Mouse (Mus musculus) inflammation-experienced regulatory T-cells, adult 6 months (primary cell): ENCODE measurements around the gene Dcx. TPM values are rescaled to one million over a fixed set of nuclear protein-coding genes. Genes with fewer than 3 reads are reported as not detected.

Source experiments
- ATAC-seq: one replicate; pipeline ENCODE4 v1.8.0; 2017
- polyA plus RNA-seq, 3 experiments: library from polyadenylated mRNA; unstranded; fragments of 100-300 nt; shearing (Covaris generic); gene quantifications; one replicate each; pipeline ENCODE4 v1.2.1; 2017

Gene Dcx
- polyA plus RNA-seq, result not detected

DNA sequence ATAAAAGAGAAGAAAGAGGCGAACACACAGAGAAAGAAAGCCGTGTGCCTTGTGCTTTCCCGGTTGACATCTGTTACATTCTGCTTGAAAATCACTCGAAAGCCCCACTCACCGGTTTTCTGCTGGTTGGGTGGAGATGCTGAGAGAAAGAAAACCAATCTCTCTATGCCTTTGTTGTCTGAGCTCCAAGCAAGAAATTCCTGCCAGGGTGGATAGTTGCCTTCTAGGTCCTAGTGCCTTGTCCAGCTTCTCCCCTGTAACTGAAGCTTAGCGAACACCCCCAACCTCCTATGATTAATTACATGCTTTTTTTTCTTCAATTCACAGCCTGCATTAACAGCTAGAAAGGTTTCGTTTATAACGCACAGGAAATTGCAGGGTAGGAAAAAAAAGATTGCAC, at the start of gene Dcx:
Gene Dcx, minus strand, starts transcription at position 354 of the 400 bp plus-strand sequence.
- no peak for ATAC-seq

DNA sequence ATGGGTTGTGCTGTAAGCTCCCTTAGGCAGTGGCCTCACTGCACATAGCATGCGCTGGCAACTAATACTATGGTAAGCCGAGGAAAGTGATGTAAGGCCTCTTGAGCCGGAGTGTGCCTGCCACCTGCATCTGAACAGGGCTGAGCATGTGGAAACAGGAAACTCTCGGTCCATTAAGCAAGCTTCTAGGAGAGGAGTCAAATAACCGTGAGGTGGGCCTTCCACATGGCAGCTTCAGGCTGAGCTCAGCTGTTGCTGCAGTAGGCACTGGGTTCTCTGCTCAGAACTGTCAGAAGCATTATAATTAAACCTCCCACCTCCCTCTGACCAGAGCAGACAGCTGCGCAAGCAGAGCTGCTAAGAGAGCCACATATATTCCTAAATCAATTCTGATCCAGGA, 33.1 kb upstream of the Dcx start:
- ATAC-seq, result no peak

DNA sequence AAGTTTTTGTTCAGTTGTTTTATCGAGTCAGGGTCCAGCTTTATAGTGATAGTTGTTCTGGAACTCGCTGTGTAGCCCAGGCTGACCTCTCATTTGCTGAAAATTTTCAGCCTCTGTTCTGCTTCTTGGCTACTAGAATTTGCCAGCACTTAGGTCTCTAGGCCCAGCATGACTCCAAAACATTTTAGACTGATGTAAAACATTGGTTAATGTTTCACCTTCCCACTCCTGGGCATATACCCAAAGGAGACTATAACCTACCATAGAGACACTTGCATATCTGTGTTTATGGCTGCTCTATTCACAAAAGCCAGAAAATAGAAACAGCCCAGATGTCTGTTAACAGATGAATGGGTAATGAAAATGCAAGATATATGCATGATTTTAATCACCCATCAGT, 560 bp upstream of the Dcx start:
- no peak for ATAC-seq

DNA sequence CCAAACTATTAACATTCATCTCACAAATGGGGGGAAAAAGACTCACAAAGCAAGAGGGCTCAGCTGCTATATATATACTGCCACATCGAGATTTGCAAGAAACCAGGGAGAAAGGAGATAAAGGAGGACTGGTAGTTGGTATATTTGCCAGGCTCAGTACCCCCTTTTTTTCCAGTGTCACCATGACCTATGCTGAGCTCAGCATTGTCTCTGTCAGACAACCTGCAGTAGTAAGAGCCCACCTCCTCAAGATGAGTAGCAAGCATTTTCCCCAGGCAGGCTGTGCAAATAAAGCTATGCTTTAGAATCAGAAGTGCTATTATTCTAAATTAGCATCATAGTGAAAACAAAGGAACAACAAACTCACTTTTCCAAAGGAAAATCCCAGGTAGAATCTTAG, 581 bp downstream of the Dcx start:
- ATAC-seq, result no peak

DNA sequence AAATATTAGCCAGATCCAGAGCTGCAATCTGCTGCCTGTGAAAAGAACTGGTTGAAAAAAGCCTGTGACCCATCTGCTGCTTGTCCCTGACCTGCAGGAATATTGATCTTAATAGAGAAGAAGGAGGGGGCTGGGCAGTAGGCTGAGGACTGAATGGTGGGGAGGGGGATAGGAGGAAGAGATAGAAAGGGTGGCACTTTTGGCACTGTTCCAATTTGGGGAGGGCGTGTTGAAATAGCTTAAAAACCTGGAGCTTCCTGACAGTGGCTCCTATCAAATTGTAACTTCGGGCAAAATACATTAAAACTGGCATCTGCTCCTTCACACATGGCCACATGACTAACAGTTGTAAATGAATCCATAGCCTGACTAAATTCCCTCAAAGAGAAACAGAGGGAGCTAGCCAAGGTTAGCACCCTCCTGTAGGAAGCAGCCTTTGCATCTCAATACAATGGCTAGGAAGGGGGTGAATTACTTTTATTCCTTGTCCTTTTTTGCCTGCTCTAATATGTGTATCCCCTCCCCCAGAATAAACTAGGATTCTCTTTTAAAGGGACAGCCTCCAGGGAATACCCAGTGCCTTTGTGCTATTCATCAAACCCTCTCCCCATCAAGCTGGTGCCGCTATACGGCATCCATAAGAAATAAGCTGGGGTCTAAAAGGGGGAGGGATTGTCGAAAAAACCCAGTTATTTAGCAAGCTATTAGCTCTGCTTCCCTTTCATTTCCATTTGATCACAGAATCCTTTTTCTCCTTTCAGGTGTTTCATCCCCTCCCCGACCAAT, 1.5 kb downstream of the Dcx start:
- no peak for ATAC-seq

DNA sequence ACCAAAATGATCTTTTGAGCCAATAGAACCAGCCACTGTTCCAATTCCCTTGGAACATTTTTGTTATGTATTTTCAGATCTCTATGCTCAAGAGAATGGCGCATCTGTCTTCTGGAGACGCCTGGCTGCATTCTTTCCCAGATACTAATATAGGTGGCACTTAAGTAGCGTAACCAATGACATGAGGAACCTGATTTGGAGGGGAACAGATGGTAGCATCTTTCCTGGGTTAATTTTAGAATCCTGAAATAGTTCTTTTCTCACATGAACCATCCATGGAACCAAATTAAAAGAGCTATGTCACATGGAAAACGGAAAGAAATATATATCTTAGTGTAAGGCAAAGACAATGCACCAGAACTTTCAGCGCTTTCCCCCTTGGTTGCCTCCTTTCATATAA, 11.0 kb downstream of the Dcx start:
- ATAC-seq, result no peak

DNA sequence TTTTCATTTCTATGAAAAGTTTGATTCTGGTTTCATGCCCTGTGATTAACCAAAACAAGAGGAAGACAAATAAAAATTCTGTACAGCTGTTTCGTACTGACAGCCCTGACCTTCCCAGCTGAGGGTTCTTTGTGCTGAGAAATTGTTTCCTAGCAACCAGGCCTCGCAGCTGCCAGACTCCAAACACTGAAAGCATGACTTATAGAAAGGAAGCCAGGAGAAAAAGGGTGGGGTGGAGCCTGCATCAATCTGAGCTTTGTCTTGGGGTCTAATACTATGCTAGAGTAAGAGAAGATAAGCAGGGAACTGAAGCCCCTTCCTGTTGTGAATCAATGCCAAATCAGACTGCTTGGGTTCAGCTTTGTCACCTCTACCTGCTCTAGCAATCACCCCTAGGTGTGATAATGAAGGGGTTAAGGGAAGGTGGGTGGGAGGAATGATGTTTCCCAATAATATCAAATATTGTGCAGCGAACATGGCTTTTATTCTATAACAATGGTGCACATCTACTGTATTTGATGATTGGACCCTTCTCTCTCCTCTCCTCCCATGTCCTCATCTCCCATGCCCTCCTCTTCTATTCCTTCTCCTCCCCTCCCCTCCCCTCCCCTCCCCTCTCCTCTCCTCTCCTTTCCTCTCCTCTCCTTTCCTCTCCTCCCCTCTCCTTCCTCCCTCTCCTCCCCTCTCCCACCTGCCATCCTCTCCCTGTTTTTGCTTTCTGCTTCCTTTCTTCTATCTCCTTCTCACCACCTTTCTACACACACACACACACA, 26.2 kb downstream of the Dcx start:
- no peak for ATAC-seq

DNA sequence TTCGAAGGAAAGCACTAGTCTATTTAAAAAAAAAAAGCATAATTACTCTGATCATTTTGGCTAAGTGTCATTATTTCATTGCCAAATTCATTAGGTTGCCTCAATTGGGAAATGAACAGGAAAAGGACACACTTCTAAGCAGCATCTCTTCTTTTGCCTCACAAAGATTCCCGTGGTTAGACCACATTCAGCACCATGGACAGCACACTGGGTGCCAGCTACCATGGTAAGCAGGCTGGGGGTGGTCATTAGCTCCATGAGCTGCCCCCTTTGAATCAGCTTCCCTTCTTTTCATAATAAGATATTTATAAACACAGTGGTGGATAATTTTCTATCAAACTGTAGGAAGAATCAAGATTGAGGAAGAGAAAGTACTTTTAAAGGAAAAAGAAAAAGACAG, 28.4 kb downstream of the Dcx start:
- ATAC-seq, result no peak

DNA sequence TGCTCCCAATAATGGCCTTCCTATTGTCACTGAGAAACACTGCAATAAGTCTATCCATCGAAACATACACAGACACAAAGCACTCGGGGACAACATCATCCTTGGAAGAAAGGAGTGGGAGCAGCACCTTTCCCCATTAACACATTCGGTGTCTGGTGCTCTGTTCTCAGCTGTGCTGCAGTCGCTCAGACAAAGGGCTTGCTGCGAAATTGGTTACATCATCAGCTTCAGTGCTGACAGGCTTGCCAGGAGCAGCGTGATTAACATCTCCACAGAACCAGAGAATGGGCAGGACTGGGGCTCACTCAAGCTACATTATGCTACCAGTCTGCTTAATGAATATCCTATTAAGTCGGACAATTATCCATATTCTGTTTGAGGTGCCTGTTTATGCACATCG, 30.8 kb downstream of the Dcx start:
- ATAC-seq, result no peak

DNA sequence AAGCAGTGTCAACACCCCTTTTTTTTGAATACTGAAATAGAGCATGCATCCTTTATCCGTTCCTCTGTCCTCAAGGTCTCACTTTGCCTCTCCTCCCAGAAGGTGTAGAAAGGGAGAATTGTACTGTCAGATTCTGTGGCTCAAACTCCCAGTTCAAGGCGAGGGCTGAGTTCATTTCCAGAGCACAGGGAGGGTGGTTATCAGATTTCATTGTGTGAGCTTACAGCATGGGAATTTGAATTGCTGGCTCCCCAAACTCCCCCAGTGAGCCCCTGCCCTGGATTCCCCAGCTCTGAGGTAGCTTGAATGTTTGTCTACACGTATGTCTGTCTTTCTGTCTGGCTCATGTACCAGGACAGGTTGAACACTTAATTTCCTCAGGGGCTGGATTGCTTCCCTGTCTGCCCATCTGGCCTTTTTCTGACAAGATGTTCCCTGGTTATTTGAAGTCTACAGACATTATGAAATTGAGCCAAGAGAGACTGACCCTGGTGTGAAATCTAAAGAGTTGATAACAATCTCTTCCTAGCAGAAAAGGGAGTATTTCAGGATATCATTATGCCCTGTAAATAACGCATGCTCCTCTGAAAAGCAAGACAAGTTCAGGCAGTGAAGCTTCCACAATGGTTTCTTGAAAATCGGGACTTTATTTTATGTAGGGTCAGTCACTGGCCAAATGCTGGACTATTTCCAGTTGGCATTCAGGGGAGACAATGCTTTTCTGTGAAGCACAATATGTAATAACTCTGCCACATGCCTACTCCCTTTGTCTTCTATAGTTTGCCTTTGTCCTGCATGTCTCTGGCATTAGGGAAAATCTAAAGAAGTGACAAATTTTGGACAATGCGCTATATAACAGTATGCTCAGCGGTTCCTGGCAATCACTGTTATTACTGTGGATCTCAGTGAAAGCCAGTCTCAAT, 35.5 kb downstream of the Dcx start:
- ATAC-seq, result no peak

DNA sequence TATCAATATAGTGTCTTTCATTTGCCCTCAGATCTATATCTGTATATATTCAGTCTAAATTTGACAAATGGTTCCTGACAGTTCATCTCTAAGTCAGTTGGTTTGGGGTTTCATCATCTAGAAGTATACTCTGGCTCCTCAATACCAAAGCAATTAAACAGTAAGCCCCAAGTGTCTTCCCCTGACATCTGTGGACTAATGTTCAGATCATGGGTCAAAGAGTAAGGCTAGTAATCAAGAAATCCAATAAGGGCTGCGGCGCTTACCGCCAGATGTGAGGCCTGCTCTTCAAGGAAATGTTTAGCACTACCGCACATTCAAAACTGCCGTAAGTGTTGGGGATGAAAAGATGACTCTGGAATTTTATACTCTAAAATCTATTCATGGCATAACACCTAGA, 36.2 kb downstream of the Dcx start:
- no peak for ATAC-seq

DNA sequence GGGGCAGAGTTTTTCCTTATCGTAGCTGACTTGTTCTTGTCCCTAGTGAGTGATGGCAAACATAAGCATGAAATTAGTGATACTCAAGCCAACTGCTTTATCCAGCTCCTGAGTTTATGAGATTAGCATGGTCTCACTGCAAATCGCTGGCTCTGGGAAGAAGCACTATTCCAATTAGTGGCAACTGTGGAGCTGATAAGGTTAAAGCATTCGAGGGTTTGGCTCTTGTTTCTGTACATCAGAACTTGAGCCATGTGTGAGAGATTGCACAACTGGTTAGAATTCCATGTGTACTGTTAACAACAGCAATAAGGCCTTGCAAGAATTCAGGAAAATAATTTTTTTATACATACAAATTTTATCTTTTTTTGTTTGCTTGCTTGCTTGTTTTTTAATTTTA, 39.9 kb downstream of the Dcx start:
- ATAC-seq, result no peak

DNA sequence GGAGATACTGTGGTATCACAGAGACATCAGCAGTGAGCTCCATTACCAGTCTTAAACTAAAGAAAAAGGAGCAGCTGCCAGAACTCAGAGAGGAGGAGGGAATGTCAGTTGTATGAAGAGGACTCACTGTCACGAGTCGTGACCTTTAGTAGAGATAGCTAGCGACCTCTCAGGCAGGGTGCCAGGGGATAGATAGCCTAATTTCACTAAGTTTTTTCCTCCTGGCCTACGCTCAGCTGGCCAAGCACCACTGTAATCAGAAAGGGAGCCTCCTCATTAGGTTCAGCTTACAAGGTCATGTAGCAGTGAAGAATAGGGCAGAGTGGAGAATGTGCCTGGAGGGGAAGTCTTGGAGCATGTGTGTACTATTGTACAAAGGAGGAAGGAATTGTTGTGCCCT, 47.3 kb downstream of the Dcx start:
- ATAC-seq, result no peak

DNA sequence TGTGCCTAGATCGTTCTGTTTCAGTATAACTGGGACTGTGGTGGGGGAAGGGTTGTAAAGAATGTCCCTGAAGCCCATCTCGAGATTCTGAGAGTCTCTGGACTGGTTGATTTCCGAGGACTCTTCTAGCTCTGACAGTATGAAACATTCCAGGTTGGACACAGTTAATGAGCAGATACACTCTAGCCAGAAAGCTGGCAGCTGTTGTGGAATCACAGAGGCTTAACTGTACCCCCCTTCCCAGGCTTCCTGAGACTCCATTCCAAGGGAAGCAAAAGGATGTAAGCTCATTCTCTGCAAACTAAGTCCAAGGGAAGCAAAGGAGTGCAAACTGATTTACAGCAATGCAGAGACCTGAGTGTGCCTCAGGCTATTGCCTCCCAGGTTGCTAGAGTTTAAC, 48.2 kb downstream of the Dcx start:
- no peak for ATAC-seq

DNA sequence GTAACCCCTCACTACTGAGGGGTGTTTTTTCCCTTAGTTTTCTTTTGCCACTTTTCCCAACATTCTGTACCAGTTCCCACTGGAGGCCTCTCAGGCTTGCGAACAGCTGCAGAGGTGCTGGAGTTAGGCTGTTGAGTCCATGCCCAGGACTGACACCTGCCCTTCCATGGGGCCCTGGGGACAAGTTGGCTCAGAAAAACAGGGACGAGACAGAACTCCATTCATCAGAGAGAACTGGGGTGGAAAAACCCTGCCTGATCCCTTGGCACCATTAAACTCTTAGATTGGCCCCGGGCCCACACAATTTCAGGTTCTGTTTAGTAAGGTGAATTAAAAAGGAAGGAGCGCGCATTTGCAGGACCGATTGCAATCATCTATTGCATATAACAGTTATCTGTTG, 48.8 kb downstream of the Dcx start:
- no peak for ATAC-seq

DNA sequence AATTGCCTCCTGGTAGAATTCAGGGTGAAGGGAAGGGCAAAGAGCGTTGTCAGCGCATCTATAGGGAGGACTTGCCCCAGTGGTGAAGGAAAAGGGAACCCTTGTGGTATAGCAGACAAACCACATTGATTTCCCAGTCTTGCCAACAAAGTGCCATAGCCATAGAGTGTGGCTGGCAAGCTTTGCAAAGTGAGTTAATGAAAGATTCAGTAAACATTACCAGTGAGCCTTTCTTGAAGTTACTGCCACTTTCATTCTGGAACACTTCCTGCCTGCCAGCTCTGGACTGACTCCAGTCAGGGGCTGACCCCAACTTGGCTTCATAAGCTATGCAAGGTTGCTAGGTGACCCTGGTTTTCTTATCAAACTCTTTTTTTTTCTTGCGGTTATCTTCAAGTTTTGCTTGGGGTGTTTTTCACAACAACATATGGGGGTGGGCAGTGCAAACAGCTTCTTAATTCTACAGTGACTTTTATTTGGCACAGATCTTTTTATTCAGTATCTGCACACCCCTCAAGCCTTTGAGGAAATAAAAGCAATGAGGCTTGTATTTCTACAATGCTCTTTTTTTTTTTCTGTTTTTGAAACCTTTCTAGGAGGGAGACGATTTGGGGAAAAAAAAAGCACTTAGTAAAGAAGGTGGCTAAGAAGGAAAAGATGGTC, 51.2 kb downstream of the Dcx start:
- no peak for ATAC-seq

DNA sequence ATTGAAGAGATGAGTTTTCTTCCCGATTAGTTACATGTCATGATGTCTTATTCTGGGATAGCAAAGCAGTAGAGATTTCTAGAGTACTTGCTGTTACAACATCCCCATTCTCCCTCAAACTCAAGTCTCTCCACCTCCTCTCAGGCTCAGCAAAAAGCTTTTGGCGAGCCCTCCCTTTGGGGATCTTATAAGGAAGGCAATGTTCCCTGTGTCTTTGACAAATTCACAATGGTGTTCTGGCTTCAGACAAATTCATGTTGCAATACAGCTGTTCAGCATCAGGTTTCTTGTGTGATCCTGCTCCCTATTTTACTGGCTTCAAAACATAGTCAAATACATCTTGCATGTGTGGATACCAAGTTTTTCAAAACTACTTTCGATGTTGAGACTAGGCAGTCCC, 53.5 kb downstream of the Dcx start:
- ATAC-seq, result no peak

DNA sequence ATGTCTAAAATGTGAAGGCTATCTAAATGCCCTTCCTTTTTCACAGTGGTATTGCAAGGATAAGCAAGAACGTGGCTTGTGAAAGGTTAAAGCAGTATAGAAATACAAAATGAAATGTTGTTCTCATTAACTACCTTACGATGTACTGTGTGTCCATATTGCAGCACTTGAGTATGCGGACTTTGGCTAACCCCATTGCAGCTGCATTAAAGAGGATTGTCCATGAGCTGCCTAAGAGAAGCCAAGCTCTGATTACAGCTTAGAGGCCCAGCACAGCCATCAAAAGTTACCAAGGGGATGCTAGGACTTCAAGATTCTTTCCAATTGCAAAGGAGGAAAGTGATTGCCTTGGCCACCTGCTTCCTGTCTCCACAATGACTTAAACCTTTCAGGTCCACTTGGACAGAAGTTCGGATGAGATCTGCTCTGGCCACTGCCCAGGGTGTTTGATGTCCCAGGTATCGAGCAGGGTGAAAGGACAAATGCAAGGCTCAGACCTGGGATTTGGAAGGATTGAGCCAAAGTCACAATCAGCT, 65.9 kb downstream of the Dcx start:
- ATAC-seq, result no peak

DNA sequence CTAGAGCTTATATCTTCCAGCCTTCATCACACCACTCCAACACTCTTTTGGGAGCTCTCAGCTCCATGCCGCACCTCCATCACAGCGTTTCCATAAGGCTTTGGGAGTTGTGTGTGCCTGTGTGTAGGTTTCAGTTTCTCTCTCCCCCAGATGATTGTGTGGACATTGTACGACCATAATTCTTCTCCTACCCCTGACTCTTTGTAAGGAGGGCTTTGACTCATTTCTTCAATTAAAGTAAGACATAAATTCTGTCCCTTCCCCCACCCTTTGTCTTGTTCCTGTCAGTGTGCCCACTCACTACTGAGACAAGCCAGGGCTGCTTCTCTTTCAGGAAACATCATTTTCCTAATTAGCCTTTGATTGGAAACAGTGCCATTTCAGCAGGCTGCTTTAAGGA, 81.8 kb downstream of the Dcx start:
- ATAC-seq, result no peak

DNA sequence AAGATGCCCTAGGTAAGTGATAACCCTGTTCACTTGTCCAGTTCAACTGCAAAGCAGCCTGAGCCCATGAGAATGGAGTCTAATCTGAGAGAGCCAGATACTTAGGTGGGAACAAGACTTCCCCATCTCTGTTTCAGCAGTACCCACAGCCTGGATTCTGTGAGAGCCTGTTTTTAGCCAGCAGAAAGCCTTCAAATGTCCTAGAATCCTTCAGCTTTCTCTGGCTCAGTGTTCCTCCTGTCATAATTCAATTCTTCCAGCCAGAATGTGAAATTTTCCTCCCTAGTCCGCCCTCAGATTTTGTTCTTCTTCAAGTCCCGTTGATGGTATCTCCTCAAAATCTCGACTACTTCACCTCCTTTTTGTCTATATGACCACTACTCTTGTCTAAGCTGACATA, 83.1 kb downstream of the Dcx start:
- no peak for ATAC-seq

DNA sequence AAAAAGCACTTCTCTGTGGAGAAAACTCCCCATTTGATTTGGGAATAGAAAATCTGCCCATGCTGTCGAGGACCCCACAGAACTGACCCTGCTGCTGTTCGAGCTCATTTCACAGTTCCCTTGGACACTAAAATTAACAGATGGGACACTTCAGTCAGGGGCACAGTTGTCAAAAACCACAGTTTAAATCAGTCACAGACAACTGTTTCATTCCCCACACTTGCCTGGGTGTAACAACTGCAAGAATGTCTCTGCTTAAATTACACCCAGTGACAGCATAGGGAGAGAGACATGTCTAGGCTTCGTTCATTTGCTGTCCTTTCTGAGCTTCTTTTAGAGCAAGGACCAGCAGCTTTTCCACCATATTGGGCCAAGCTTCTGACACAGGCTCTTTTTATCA, 86.5 kb downstream of the Dcx start:
- ATAC-seq, result no peak

DNA sequence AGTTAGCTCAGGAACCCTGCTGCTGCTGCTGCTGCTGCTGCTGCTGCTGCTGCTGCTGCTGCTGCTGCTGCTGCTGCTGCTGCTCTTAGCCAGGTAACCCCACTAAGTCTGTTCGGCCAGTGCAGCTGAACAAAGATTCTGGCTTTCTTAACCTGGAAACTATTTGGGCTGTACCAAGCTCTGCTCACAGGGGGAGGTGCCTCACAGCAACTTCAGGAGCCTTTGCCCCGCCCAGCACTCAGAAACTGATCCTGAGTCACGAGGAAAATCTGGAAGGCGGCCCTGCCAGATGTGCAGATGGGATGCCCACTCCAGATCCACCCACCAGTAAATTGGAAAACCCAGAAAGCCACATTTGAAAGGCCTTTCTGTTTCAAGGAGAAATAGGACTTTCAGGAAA, 105.9 kb downstream of the Dcx start, which contains the start of gene Capn6:
Gene Capn6, minus strand, starts transcription at position 203 of the 400 bp plus-strand sequence.
- no peak for ATAC-seq
